Mouse (Mus musculus) neural tube, embryonic 10.5 days (tissue): ENCODE data around the gene Dennd4c.

Experiments used
- DNase-seq: peaks from one replicate; pipeline ENCODE4 v3.0.0-alpha.2; 2017; ENCODE audit warnings: low spot score; ENCODE audit errors: extremely low spot score

The Dennd4c gene

GRCm38 (mm10) chr4:86882413-86882812 is 134.1 kb downstream of the Dennd4c start:
- DNase-seq, result no peak

- DNase-seq, result peak; percentile 43
These were observed 136.6 kb downstream of the Dennd4c start for GRCm38 (mm10) chr4:86884945-86885344.

DNA sequence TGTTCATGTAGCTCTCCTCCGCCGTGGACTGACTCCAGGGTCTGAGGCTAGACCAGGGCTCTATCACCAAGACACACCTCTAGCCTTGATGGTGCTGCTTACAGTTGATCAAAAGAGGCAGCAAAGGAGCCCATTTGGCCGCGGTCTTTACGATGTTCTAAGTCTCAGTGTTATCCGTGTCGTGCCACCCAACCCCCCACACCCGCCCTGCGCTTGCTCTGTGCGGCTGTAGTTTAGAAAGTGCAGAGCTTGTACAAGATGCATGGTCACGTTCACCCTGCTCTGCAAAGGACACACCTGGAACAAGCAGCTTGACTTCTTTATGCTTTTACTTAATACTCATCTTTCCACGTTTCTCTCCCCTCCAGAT is 137.4 kb downstream of the Dennd4c start:
- DNase-seq, result no peak

- no peak for DNase-seq
These were observed 138.0 kb downstream of the Dennd4c start for GRCm38 (mm10) chr4:86886160-86886878.

DNA sequence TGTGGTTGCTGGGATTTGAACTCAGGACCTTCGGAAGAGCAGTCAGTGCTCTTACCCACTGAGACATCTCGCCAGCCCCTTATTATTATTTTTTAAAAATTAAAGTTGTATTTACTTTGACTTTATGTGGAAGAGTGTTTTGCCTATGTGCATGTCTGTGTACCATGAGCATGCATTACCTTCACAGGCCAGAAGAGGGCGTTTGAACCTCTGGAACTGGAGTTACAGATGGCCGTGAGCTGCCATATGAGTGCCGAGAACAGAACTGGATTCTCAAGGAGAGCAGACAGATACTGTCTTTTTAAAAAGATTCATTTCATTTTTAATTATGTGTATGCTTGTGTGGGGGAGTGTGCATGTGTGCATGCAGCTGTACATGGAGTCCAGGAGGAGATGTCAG is 139.5 kb downstream of the Dennd4c start:
- no peak for DNase-seq

DNA sequence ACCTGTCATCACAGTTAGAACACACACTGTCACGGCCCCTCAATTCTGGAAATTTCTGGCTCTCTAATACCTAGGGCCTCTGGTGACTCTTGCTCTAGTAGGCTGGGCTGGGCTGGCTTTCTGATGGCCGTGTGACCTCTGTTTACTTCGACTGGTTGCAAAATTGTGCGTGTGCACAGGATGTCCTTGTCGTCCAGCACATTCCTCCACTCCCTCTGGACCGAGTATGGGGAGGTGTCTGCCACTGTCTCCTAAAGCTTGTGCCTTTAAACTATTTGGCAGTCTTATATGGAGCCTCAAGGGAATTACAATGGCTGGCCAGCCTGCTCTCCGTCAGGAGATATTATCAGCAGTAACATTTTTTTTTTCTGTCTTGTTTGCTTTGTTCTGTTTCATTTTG is 149.1 kb downstream of the Dennd4c start:
- no peak for DNase-seq

DNA sequence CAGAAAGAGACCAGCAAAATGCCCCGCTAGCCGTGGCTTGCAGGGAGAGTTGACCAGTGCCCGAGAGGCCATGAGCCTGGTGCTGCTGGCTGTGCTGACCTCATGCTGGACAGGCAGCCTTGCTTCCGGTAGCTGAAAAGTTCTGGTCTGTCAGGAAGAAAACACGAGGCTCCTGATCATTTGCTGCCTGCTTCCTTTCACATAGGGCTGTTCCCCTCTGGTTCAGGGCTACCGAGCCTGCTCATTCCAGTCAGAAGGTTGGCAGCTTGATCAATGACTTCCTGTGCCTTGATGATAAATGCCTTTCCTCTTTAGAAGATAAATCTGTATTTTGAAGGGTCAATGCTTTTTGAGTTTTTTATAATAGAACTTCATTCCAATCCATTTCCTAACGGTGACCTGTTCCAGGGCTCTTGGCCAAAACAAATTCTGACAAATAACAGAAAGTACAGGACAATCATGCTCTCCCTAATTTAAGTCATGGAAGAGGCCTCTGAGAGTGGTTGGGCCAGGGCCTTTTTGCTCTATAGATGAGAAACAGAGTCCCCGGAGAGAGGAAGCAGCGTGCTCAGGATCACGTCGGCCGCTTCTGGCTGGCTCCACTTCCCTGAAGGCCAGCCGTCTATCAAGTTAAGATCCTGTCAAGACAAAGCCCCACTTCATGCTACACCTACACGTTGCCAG is 150.6 kb downstream of the Dennd4c start:
- peak; percentile 40 for DNase-seq
